Mouse (Mus musculus) frontal cortex, postnatal 14 days (tissue): ENCODE data around the gene Gtf2f1.

Source experiments
- DNase-seq, 2 experiments: peaks; one replicate each; pipeline ENCODE4 v3.0.0; 2022; ENCODE audit warnings: low spot score in 2 of 2

Gtf2f1 gene

DNA sequence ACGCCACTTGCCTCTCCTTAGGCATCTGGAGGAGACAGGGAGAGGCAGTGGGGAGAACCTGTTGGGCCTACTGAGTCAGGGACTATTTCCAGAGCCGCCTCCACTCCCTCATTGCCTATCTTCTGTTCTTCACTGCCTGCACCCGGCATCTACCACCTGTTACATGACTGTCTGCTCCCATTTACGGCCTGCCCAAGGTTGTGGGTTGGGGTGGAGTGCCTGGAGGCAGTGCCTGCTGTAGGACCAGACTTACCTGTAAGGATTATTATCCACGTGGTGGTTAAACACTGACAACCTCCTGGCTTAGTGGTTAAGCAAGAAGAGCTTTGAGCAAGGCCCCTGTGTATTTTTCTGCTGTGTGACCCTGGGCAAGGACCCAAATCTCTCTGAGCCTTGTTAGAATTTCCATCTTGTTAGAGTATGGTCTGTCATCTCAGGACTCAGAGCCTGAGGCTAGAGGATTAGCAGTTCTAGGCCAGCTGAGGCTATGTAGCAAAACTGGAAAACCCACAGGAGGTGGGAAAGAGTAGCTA lies 36.3 kb downstream of the Gtf2f1 start:
- DNase-seq, result no peak

DNA sequence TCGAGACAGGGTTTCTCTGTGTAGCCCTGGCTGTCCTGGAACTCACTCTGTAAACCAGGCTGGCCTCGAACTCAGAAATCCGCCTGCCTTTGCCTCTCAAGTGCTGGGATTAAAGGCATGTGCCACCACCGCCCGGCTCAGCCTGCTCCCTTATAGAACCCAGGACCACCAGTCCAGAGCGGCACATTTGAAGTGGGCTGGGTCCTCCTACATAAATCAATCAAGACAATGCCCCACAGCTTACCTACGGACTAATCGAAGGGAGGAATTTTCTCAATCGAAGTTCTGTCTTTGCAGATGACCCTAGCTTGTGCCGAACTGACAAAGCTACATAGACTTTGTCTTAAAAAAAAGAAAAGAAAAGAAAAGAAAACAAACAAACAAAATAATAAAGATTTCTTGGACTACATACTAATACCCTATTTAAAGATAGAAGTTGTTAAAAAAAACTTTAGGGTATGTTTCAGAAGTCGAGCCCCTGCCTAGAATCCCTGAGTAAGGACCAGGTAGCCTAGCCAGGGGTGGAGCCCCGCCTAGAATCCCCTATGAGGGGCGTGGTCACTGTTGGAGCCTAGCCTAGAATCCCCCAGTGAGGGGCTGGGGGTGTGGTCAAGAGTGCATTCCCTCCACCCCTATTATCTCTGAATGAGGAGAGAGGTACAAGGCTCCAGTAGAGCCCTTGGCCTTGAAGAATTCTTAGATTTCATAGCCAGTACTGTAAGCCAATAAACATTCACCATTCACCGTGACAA lies 37.0 kb downstream of the Gtf2f1 start:
- no peak for DNase-seq

DNA sequence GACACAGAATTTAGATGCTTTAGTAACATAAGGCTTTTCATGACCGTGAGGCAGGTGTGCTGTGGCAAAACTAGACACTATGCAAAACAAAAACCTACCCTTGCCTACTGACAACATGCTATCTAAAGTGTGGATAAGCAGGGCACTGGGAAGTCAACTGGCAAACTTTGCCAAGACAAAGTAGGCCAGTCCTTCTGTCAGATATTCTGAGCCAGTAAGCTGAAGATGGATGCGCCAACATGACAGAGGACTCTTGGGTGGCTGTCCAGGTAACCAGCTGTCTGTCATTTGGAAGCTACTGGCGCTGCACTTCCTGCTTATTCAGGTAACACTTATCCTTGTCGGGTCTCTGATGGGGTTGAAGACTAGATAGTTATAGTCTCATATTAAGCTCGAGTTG lies 41.0 kb downstream of the Gtf2f1 start:
- DNase-seq, result no peak

DNA sequence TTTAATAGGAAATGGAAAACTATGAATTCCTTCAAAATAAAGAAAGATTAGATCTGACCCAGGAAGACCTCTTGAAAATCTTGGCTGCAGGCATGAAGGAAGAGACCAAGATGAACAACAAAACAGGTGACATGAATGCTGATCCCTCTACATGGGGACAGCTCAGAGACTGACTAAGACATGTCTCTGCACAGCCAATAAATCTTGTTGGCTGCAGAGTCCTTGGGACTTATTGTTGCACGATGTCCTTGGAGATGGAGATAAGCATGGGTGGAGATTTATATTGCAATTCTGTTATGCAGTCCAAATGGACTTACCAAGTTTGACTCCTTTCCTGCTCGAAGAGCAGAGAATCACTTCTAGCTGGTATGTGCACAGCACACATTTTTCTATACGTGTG lies 41.8 kb downstream of the Gtf2f1 start:
- DNase-seq, result no peak

DNA sequence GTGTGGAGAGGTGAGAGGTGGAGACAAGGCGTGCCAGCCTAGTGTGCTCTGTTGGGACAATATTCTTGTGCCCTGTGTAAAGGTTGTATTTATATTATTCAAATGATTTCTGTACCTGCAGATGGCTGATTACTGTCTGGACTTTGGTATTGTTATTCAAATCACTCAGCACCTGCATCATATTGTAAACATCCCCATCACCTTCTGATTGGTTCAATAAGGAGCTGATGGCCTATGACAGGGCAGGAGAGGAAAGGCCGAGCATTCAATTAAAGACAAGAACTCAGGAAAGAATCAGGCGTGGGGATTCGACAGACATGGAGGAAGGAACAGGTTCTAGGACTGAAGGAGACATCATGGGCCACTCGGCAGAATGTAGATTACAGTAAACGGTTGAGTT lies 47.4 kb downstream of the Gtf2f1 start:
- DNase-seq, result no peak

DNA sequence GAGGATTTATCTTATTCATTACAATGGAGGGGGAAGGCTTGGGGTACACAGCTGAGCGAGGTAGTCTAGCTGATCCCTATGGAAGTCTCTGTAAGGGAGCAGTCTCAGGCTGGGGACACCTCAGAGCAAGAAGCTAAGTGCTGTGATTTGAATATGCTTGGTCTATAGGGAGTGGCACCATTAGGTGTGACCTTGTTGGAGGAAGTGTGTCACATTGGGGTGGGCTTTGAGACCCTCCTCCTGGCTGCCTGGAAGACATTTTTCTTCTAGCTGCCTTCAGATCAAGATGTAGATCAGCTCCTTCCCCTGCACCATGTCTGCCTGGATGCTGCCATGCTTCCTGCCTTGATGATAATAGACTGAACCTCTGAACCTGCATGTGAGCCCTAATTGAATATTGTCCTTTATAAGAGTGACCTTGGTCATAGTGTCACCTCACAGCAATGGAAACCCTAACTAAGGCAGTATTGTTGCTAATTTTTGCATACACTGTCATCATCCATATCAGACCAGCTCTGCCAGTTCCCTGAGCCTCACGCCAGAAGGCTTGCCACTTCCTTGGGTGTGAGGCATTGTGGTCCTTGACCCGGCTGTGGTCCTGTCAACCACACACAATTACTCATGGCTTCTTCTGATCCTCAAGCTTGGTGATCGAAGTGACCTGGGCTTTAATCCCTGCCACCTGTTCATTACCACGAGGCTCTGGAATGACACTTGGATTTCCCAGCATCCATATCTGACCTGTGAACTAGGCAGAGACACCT lies 48.3 kb downstream of the Gtf2f1 start:
- no peak for DNase-seq

DNA sequence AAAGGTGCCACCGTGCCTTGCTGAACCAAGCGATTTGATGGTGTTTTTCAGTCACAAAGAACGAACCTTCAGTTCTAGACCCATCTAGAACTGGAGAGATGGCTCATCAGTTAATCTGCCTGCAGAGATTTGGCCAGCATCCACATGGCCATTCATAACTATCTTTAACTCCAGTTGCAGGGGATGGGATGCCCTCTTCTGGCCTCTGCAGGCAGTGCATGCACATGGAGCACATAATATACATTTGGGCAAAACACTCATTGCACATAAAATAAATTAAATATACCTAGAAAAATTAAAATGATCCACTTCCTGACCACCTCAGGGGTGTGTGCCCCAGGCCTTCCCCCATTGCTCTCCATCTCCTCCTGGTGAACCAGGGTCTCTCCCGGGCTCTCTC lies 49.2 kb downstream of the Gtf2f1 start:
- no peak for DNase-seq

DNA sequence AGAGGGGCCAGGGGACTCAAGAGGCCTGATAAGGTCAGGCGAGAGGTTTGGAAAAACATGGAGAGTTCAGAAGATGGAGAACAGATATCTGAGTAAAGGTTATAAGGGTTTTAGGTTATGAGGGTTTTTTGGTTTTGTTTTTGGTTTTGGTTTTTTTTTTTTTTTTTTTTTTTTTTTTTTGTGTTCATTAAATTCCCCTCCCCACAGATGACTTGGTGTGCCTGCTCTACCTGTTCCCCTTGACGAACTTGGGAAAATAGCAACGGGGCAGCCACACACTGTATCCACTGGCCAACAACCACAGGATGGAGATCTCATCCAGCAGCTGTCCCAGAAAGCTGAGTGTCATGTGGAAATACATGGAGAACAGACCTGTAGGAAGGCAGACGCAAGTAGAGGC lies 52.4 kb downstream of the Gtf2f1 start:
- no peak for DNase-seq

DNA sequence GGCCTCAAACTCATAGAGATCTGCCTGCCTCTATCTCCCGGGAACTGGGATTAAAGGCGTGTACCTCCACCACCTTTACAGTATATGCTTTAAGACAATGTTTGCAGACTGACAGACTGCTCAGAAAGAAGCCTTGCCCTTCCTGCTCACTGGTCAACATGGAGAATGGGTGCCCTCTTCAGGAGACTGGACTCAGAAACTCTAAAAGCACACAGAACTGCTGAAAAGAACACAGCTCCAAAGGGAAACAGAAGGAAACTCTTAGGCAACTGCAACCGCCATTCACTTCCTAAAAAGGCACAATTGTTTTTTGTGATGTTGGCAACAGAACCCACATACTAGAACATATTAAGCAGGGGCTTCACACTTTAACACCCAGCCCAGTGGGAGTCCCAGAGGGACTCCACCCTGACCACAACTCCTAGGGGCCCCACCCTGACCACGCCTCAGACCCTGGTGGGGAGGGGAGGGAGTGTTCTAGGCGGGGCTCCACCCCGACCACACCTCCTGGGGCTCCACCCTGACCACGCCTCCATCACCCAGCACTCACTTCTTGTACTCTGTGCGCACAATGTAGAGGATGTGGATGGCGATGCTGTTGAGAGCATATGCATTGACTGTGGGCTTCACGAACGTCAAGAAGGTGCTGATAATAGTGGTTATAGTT lies 53.2 kb downstream of the Gtf2f1 start:
- DNase-seq, result no peak

DNA sequence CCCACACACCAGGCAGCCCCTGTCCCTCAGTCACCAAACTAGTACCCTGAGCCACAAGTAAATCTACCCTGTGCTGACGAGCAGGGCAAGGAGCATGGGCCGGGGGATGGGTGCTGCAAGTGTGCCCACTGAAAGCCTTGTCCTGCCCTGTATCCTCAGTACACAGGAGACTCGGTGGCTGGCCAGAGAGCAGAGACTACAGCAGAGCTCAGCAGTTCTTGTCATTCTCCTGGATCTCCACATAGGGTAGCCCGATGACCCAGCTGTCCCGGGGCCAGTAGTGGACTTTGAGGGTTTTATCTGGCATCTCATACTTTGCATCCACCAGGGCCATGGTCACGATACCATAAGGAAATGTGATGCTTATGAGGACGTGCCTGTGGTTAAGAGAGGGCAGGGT lies 56.2 kb downstream of the Gtf2f1 start:
- no peak for DNase-seq
